Mouse (Mus musculus) heart, postnatal 0 days (tissue): ENCODE measurements around the gene 2310022B05Rik. TPM values are rescaled to one million over a fixed set of nuclear protein-coding genes. Genes with fewer than 3 reads are reported as not detected.

Experiments used
- ATAC-seq: fragments of 200-750 bp; cut with Nextera tagmentation; 2 replicates; pipeline ENCODE4 v1.8.0; 2017; ENCODE audit warnings: low read depth, moderate number of reproducible peaks, moderate library complexity; ENCODE audit not compliant: insufficient read depth
- DNase-seq: peaks from one replicate; pipeline ENCODE4 v3.0.0-alpha.2; 2016; ENCODE audit warnings: low spot score
- H3K27ac ChIP-seq: fragments of 300-500 bp; sonication (generic); 2 replicates; pipeline ENCODE4 v1.5.1; 2014; ENCODE audit warnings: low read depth, mild to moderate bottlenecking
- H3K27me3 ChIP-seq: fragments of 300-500 bp; sonication (generic); 2 replicates; pipeline ENCODE4 v1.6.1; 2014; ENCODE audit warnings: low read length, mixed read lengths; ENCODE audit not compliant: control insufficient read depth, insufficient read depth
- H3K36me3 ChIP-seq: fragments of 300-500 bp; sonication (generic); replicated peaks from 2 replicates; pipeline ENCODE4 v1.6.1; 2014; ENCODE audit warnings: low read length, mixed read lengths; ENCODE audit not compliant: control insufficient read depth, insufficient read depth
- H3K4me1 ChIP-seq: fragments of 300-500 bp; sonication (generic); 2 replicates; pipeline ENCODE4 v1.6.1; 2014; ENCODE audit warnings: antibody characterized with exemption; ENCODE audit not compliant: control insufficient read depth, insufficient read depth
- H3K4me2 ChIP-seq: fragments of 300-500 bp; sonication (generic); 2 replicates; pipeline ENCODE4 v1.6.1; 2014; ENCODE audit warnings: low read depth, mild to moderate bottlenecking, low read length, moderate library complexity
- H3K4me3 ChIP-seq: fragments of 300-500 bp; sonication (generic); 2 replicates; pipeline ENCODE4 v1.5.1; 2014; ENCODE audit warnings: low read depth, low read length
- H3K9ac ChIP-seq: fragments of 300-500 bp; sonication (generic); replicated peaks from 2 replicates; pipeline ENCODE4 v1.6.1; 2014; ENCODE audit warnings: low read depth, low read length, mixed read lengths
- H3K9me3 ChIP-seq: fragments of 300-500 bp; sonication (generic); replicated peaks from 2 replicates; pipeline ENCODE4 v1.6.1; 2016; ENCODE audit warnings: low read length; ENCODE audit not compliant: control insufficient read depth
- CTCF ChIP-seq: IDR thresholded peaks from 2 replicates; pipeline ENCODE4 v1.5.1; 2016; ENCODE audit warnings: antibody characterized with exemption, control low read depth, low read depth
- EP300 ChIP-seq: IDR thresholded peaks from 2 replicates; pipeline ENCODE4 v1.6.1; 2016; ENCODE audit warnings: antibody characterized with exemption, low read depth
- WGBS: fragments of 180-500 bp; shearing (Covaris S2); extraction: QIAGEN DNeasy Blood & Tissue Kit; methylation state at CpG from one replicate; pipeline ENCODE4 v1.1.7; 2014; 5-methylcytosine and 5-hydroxymethylcytosine counted together
- polyA plus RNA-seq: library from polyadenylated mRNA; unstranded; fragments of >200 nt; fragmentation: Nextera tagmentation; extraction: Ambion mirVana; gene quantifications from 2 replicates; pipeline ENCODE4 v1.2.1, GENCODE M21; 2015
- total RNA-seq: library from RNA; depleted of rRNA; stranded (reverse); fragments of >200 nt; gene quantifications from 2 replicates; pipeline ENCODE4 v1.2.3, GENCODE M21; 2014; ENCODE audit warnings: low replicate concordance

Gene 2310022B05Rik
- total and polyA plus RNA-seq, 2 experiments from 2014 or later = 30.7 to 144 TPM

- TF ChIP-seq EP300 = no peak
- no peak for TF ChIP-seq CTCF
- H3K27ac ChIP-seq = no peak overlapping the region
- H3K36me3 ChIP-seq = no peaks in the 10 kb centered on the region
- H3K9ac ChIP-seq = no peak overlapping the region
- no peak for DNase-seq
- H3K4me1 ChIP-seq = no peaks in the 10 kb centered on the region
- H3K27me3 ChIP-seq = peaks cover 7% of the 10 kb centered on the region
- ATAC-seq = no peak
- H3K4me3 ChIP-seq = no peak overlapping the region
- 75% methylated on average over 5 of the region's 5 CpGs for WGBS
- H3K9me3 ChIP-seq = no peaks in the 10 kb centered on the region
- H3K4me2 ChIP-seq = no peak overlapping the region
Observed at GRCm38 (mm10) chr8:124621255-124621654, 41.9 kb downstream of the 2310022B05Rik start.

- peaks cover 9% of the 10 kb centered on the region for H3K27me3 ChIP-seq
- no peak for ATAC-seq
Observed at GRCm38 (mm10) chr8:124618252-124618651, 44.9 kb downstream of the 2310022B05Rik start.

GRCm38 (mm10) chr8:124617266-124617869 lies 45.8 kb downstream of the 2310022B05Rik start:
- Histone ChIP-seq H3K36me3 (no peaks in the 10 kb centered on the region), H3K27me3 (peaks cover 9% of the 10 kb centered on the region), H3K4me1 (no peaks in the 10 kb centered on the region), H3K9ac (0 out of 2 replicates have a peak overlapping the region, but pooled peaks have one; percentile 27), H3K4me2 (peak overlapping the region; percentile 72), H3K27ac (no peak overlapping the region), H3K4me3 (peak overlapping the region; percentile 42), H3K9me3 (no peaks in the 10 kb centered on the region)
- TF ChIP-seq EP300 (no peak), CTCF (peak; percentile 94)
- WGBS = 14% methylated on average over 17 of the region's 17 CpGs
- ATAC-seq (peak; percentile 75), DNase-seq (peak; percentile 70)

More at GRCm38 (mm10) chr8:124618252-124618651, 44.9 kb downstream of the 2310022B05Rik start:
- TF ChIP-seq CTCF = no peak
- TF ChIP-seq EP300 = no peak
- DNase-seq = no peak
- no peaks in the 10 kb centered on the region for H3K9me3 ChIP-seq
- 61% methylated on average over 9 of the region's 9 CpGs for WGBS
- H3K4me2 ChIP-seq = no peak overlapping the region
- no peak overlapping the region for H3K27ac ChIP-seq
- H3K4me1 ChIP-seq = no peaks in the 10 kb centered on the region
- H3K9ac ChIP-seq = no peak overlapping the region
- H3K4me3 ChIP-seq = no peak overlapping the region
- no peaks in the 10 kb centered on the region for H3K36me3 ChIP-seq

GRCm38 (mm10) chr8:124614325-124614724 lies 48.8 kb downstream of the 2310022B05Rik start:
- WGBS = 72% methylated on average over 5 of the region's 6 CpGs
- H3K27ac ChIP-seq = no peak overlapping the region
- peaks cover 9% of the 10 kb centered on the region for H3K27me3 ChIP-seq
- H3K36me3 ChIP-seq = no peaks in the 10 kb centered on the region
- H3K4me2 ChIP-seq = no peak overlapping the region
- no peaks in the 10 kb centered on the region for H3K4me1 ChIP-seq
- no peak overlapping the region for H3K9ac ChIP-seq
- H3K9me3 ChIP-seq = no peaks in the 10 kb centered on the region
- H3K4me3 ChIP-seq = no peak overlapping the region
- ATAC-seq (no peak), DNase-seq (no peak)
- TF ChIP-seq EP300 (no peak), CTCF (no peak)

- Histone ChIP-seq H3K27ac (peak overlapping the region; percentile 37; the same call in 1 of the 2 replicates), H3K27me3 (0 out of 2 replicates have a peak, but pooled peaks cover 1% of the 10 kb centered on the region), H3K36me3 (no peaks in the 10 kb centered on the region), H3K9ac (no peak overlapping the region), H3K4me3 (no peak overlapping the region), H3K4me2 (no peak overlapping the region), H3K4me1 (no peaks in the 10 kb centered on the region), H3K9me3 (no peaks in the 10 kb centered on the region)
- WGBS = 64% methylated on average over 9 of the region's 9 CpGs
- TF ChIP-seq CTCF (no peak), EP300 (no peak)
- no peak for ATAC-seq
- DNase-seq = no peak
Observed at GRCm38 (mm10) chr8:124608972-124609353, 54.2 kb downstream of the 2310022B05Rik start.
